Mouse (Mus musculus) intestine, embryonic 16.5 days (tissue): ENCODE data around the gene 2310050C09Rik. TPM values are rescaled to one million over a fixed set of nuclear protein-coding genes. Genes with fewer than 3 reads are reported as not detected.

Experiments used
- ATAC-seq: fragments of 200-750 bp; cut with Nextera tagmentation; 2 replicates; pipeline ENCODE4 v1.8.0; 2017; ENCODE audit warnings: moderate TSS enrichment, moderate library complexity
- H3K27ac ChIP-seq: fragments of 300-500 bp; sonication (generic); 2 replicates; pipeline ENCODE4 v1.5.1; 2014; ENCODE audit warnings: mild to moderate bottlenecking, low read length
- H3K27me3 ChIP-seq: fragments of 300-500 bp; sonication (generic); replicated peaks from 2 replicates; pipeline ENCODE4 v1.6.1; 2014; ENCODE audit warnings: low read length, control low read depth, mixed read lengths; ENCODE audit not compliant: control insufficient read depth, insufficient read depth
- H3K36me3 ChIP-seq: fragments of 300-500 bp; sonication (generic); 2 replicates; pipeline ENCODE4 v1.6.1; 2014; ENCODE audit warnings: low read length, control low read depth; ENCODE audit not compliant: control insufficient read depth, insufficient read depth
- H3K4me1 ChIP-seq: fragments of 300-500 bp; sonication (generic); 2 replicates; pipeline ENCODE4 v1.6.1; 2014; ENCODE audit warnings: low read length, control low read depth, mixed read lengths; ENCODE audit not compliant: control insufficient read depth, insufficient read depth
- H3K4me2 ChIP-seq: fragments of 300-500 bp; sonication (generic); 2 replicates; pipeline ENCODE4 v1.6.1; 2014; ENCODE audit warnings: low read depth, low read length, control low read depth
- H3K4me3 ChIP-seq: fragments of 300-500 bp; sonication (generic); 2 replicates; pipeline ENCODE4 v1.5.1; 2014; ENCODE audit warnings: mild to moderate bottlenecking, low read length
- H3K9ac ChIP-seq: fragments of 300-500 bp; sonication (generic); 2 replicates; pipeline ENCODE4 v1.6.1; 2014; ENCODE audit warnings: low read depth, low read length
- H3K9me3 ChIP-seq: fragments of 300-500 bp; sonication (generic); 2 replicates; pipeline ENCODE4 v1.6.1; 2016; ENCODE audit warnings: low read length, control low read depth; ENCODE audit not compliant: control insufficient read depth
- WGBS: fragments of 180-500 bp; shearing (Covaris S2); extraction: QIAGEN DNeasy Blood & Tissue Kit; methylation state at CpG from one replicate; pipeline ENCODE4 v1.1.7; 2014; 5-methylcytosine and 5-hydroxymethylcytosine counted together
- polyA plus RNA-seq: library from polyadenylated mRNA; unstranded; fragments of >200 nt; fragmentation: Nextera tagmentation; extraction: Ambion mirVana; gene quantifications from 2 replicates; pipeline ENCODE4 v1.2.1, GENCODE M21; 2015

2310050C09Rik gene
- not detected in 2 replicates for polyA plus RNA-seq

- no peak for ATAC-seq
- H3K27me3 ChIP-seq = no peaks in the 10 kb centered on the region
- H3K4me2 ChIP-seq = no peak within 1 kb of the TSS
- H3K9ac ChIP-seq = no peak within 1 kb of the TSS
- no peaks in the 10 kb centered on the region for H3K9me3 ChIP-seq
- WGBS = 72% methylated on average over 4 of the region's 4 CpGs
- H3K36me3 ChIP-seq = no peaks in the 10 kb centered on the region
- H3K4me1 ChIP-seq = no peaks in the 10 kb centered on the region
- H3K4me3 ChIP-seq = no peak within 1 kb of the TSS
- no peak within 1 kb of the TSS for H3K27ac ChIP-seq
These were observed at the start of gene 2310050C09Rik for GRCm38 (mm10) chr3:92870116-92870515. TSS of gene 2310050C09Rik (minus strand) at chr3:92870216.

GRCm38 (mm10) chr3:92907571-92907970 lies 37.6 kb upstream of the 2310050C09Rik start:
- Histone ChIP-seq H3K4me2 (no peak overlapping the region), H3K4me3 (no peak overlapping the region), H3K4me1 (no peaks in the 10 kb centered on the region), H3K9ac (no peak overlapping the region), H3K9me3 (no peaks in the 10 kb centered on the region), H3K27me3 (no peaks in the 10 kb centered on the region), H3K36me3 (no peaks in the 10 kb centered on the region), H3K27ac (no peak overlapping the region)
- WGBS = 27% methylated on average over 4 of the region's 4 CpGs
- no peak for ATAC-seq

GRCm38 (mm10) chr3:92905182-92905581 lies 35.2 kb upstream of the 2310050C09Rik start:
- Histone ChIP-seq H3K4me2 (no peak overlapping the region), H3K27me3 (no peaks in the 10 kb centered on the region), H3K27ac (no peak overlapping the region), H3K4me3 (no peak overlapping the region), H3K9ac (no peak overlapping the region), H3K4me1 (no peaks in the 10 kb centered on the region), H3K9me3 (no peaks in the 10 kb centered on the region), H3K36me3 (no peaks in the 10 kb centered on the region)
- WGBS = 42% methylated on average over 3 of the region's 3 CpGs
- ATAC-seq = no peak

- Histone ChIP-seq H3K36me3 (no peaks in the 10 kb centered on the region), H3K27ac (no peak overlapping the region), H3K4me1 (no peaks in the 10 kb centered on the region), H3K9me3 (no peaks in the 10 kb centered on the region), H3K4me3 (no peak overlapping the region), H3K27me3 (no peaks in the 10 kb centered on the region), H3K9ac (no peak overlapping the region), H3K4me2 (no peak overlapping the region)
- WGBS = 26% methylated on average over 4 of the region's 4 CpGs
- no peak for ATAC-seq
These were observed 33.6 kb upstream of the 2310050C09Rik start for GRCm38 (mm10) chr3:92903640-92904039.

- H3K27me3 ChIP-seq = no peaks in the 10 kb centered on the region
- H3K9me3 ChIP-seq = no peaks in the 10 kb centered on the region
- no peak overlapping the region for H3K9ac ChIP-seq
- no peaks in the 10 kb centered on the region for H3K36me3 ChIP-seq
- no peak for ATAC-seq
- H3K27ac ChIP-seq = no peak overlapping the region
- no peak overlapping the region for H3K4me2 ChIP-seq
- WGBS = 25% methylated on average over 3 of the region's 3 CpGs
- H3K4me3 ChIP-seq = no peak overlapping the region
- no peaks in the 10 kb centered on the region for H3K4me1 ChIP-seq
These were observed 33.0 kb upstream of the 2310050C09Rik start for GRCm38 (mm10) chr3:92902992-92903391.

- Histone ChIP-seq H3K36me3 (no peaks in the 10 kb centered on the region), H3K9me3 (no peaks in the 10 kb centered on the region), H3K27me3 (no peaks in the 10 kb centered on the region), H3K4me3 (no peak overlapping the region), H3K9ac (no peak overlapping the region), H3K27ac (no peak overlapping the region), H3K4me2 (no peak overlapping the region), H3K4me1 (no peaks in the 10 kb centered on the region)
- WGBS = 42% methylated on average over 1 of the region's 1 CpGs
- no peak for ATAC-seq
These were observed 24.5 kb upstream of the 2310050C09Rik start for GRCm38 (mm10) chr3:92894489-92894888.

GRCm38 (mm10) chr3:92894063-92894462 lies 24.0 kb upstream of the 2310050C09Rik start:
- H3K9ac ChIP-seq = no peak overlapping the region
- H3K4me2 ChIP-seq = no peak overlapping the region
- ATAC-seq = no peak
- no peaks in the 10 kb centered on the region for H3K4me1 ChIP-seq
- H3K27ac ChIP-seq = no peak overlapping the region
- no peaks in the 10 kb centered on the region for H3K27me3 ChIP-seq
- no peaks in the 10 kb centered on the region for H3K36me3 ChIP-seq
- H3K9me3 ChIP-seq = no peaks in the 10 kb centered on the region
- no peak overlapping the region for H3K4me3 ChIP-seq
- 75% methylated on average over 3 of the region's 3 CpGs for whole genome bisulfite sequencing

GRCm38 (mm10) chr3:92874180-92874579 lies 4.2 kb upstream of the 2310050C09Rik start:
- Histone ChIP-seq H3K4me2 (no peak overlapping the region), H3K27ac (no peak overlapping the region), H3K36me3 (no peaks in the 10 kb centered on the region), H3K9ac (no peak overlapping the region), H3K27me3 (no peaks in the 10 kb centered on the region), H3K4me3 (no peak overlapping the region), H3K9me3 (no peaks in the 10 kb centered on the region), H3K4me1 (no peaks in the 10 kb centered on the region)
- no peak for ATAC-seq
- WGBS = 85% methylated on average over 3 of the region's 3 CpGs

- Histone ChIP-seq H3K4me2 (no peak within 1 kb of the TSS), H3K27me3 (no peaks in the 10 kb centered on the region), H3K9ac (no peak within 1 kb of the TSS), H3K4me3 (no peak within 1 kb of the TSS), H3K36me3 (no peaks in the 10 kb centered on the region), H3K9me3 (no peaks in the 10 kb centered on the region), H3K27ac (no peak within 1 kb of the TSS), H3K4me1 (no peaks in the 10 kb centered on the region)
- 76% methylated on average over 3 of the region's 3 CpGs for WGBS
- no peak for ATAC-seq
These were observed 18.8 kb downstream of the 2310050C09Rik start, which contains the start of gene Lce1l for GRCm38 (mm10) chr3:92851186-92851585. TSS of gene Lce1l (minus strand) at chr3:92851286.

GRCm38 (mm10) chr3:92827108-92827507 lies 42.9 kb downstream of the 2310050C09Rik start, which contains the start of gene Kprp:
TSS of gene Kprp (minus strand) at chr3:92827247.
- H3K27ac ChIP-seq = no peak within 1 kb of the TSS
- no peaks in the 10 kb centered on the region for H3K27me3 ChIP-seq
- no peak within 1 kb of the TSS for H3K9ac ChIP-seq
- H3K9me3 ChIP-seq = no peaks in the 10 kb centered on the region
- no peak within 1 kb of the TSS for H3K4me2 ChIP-seq
- 16% methylated on average over 1 of the region's 1 CpGs for WGBS
- no peak within 1 kb of the TSS for H3K4me3 ChIP-seq
- no peaks in the 10 kb centered on the region for H3K36me3 ChIP-seq
- H3K4me1 ChIP-seq = no peaks in the 10 kb centered on the region
- no peak for ATAC-seq
